Mouse (Mus musculus): ENCODE data around the gene Cnih1. TPM values are rescaled to one million over a fixed set of nuclear protein-coding genes. Genes with fewer than 3 reads are reported as not detected.

Cnih1 gene
- 33.6 and 34.6 TPM in 2 replicates for polyA plus RNA-seq (2012; rRNA removed)

GRCm38 (mm10) chr14:46787787-46788504 is at the start of gene Cnih1:
TSS of gene Cnih1 (minus strand) at chr14:46788411.

GRCm38 (mm10) chr14:46831837-46832333 is 43.7 kb upstream of the Cnih1 start, which contains the start of gene Cgrrf1:
TSS of gene Cgrrf1 (plus strand) at chr14:46832125.

GRCm38 (mm10) chr14:46821873-46822716 is 33.9 kb upstream of the Cnih1 start, which contains the start of gene Gmfb:
TSS of gene Gmfb (minus strand) at chr14:46822242.

GRCm38 (mm10) chr14:46760355-46761029 is 27.7 kb downstream of the Cnih1 start, which contains the start of gene Cdkn3:
TSS of gene Cdkn3 (plus strand) at chr14:46760541.

Other genes with a start within 250 kb of the Cnih1 start
- gene Cdkn3, start 27.9 kb downstream of the Cnih1 start, polyA plus RNA-seq (2012; rRNA removed) = 23.5 and 24.1 TPM in 2 replicates
- gene Gmfb, start 33.8 kb upstream of the Cnih1 start, polyA plus RNA-seq (2012; rRNA removed) = 14.0 and 15.1 TPM in 2 replicates
- gene Cgrrf1, start 43.7 kb upstream of the Cnih1 start, polyA plus RNA-seq (2012; rRNA removed) = 16.6 and 17.0 TPM in 2 replicates
- 0.83 and 0.95 TPM in 2 replicates for gene Samd4, start 94.4 kb upstream of the Cnih1 start, polyA plus RNA-seq (2012; rRNA removed)

All from liver, embryonic 18 days (tissue).